Mouse (Mus musculus): ENCODE data around the gene Slc6a19.
A peak's percentile ranks its signal among the peaks of the same experiment; 100 is the strongest.
"Not testable (repeated sequence)": the region's sequence is repeated elsewhere in the genome, so short reads cannot be mapped to it uniquely, and the experiment has no call there.

Slc6a19 gene

DNA sequence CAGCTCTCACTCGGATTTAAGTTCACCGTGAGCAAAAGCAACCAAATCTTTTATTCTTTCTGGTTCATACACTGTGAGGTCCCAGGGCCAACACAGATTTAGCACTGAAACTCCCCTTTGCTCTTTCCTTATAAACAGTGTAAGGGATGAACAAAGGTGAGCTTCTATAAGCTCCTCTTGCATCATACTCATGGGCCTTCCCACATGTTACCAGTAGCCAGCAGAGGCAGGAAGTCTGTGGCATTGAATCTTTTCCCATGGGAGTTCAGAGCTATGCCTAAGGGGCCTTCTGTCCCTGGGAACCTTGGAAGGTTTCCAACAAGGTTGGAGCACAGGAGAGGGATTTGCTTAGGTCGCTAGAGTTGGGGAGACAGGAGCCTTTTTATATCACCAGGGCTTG, 7.6 kb upstream of the Slc6a19 start:
- DNase-seq (ENCODE audit: low spot score) = no peak

- DNase-seq (ENCODE audit: low spot score) = no peak
These were observed 7.1 kb upstream of the Slc6a19 start for GRCm38 (mm10) chr13:73711803-73712202.

GRCm38 (mm10) chr13:73711221-73711620, 6.6 kb upstream of the Slc6a19 start:
- DNase-seq (ENCODE audit: low spot score) = no peak

- DNase-seq (ENCODE audit: low spot score) = no peak
These were observed 4.8 kb upstream of the Slc6a19 start for GRCm38 (mm10) chr13:73709491-73709890.

DNA sequence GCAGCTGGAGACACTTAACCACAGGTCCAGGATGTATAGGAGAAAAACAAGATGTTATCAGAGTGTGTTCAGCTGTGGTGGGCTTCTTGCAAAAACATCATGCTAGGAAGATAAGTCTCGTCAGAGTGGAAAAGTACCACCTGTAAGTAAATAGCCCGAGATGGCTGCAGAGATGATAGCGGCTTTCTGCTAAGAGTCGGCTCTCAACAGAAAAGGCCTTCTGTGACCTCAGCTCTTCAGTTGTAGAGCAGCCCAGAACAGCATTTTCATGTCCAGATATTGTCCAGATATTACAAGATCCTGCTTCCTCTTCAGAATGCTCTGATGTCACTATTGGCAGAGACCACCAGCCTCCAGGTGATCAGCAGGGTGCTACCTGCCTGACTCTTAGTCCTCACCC, 1.2 kb downstream of the Slc6a19 start:
- DNase-seq (ENCODE audit: low spot score) = not testable (repeated sequence)

- DNase-seq (ENCODE audit: low spot score) = no peak
These were observed 1.9 kb downstream of the Slc6a19 start for GRCm38 (mm10) chr13:73702776-73703175.

- DNase-seq (ENCODE audit: low spot score) = no peak
These were observed 3.3 kb downstream of the Slc6a19 start for GRCm38 (mm10) chr13:73701161-73701883.

- no peak for DNase-seq (ENCODE audit: low spot score)
These were observed 4.1 kb downstream of the Slc6a19 start for GRCm38 (mm10) chr13:73700554-73700953.

DNA sequence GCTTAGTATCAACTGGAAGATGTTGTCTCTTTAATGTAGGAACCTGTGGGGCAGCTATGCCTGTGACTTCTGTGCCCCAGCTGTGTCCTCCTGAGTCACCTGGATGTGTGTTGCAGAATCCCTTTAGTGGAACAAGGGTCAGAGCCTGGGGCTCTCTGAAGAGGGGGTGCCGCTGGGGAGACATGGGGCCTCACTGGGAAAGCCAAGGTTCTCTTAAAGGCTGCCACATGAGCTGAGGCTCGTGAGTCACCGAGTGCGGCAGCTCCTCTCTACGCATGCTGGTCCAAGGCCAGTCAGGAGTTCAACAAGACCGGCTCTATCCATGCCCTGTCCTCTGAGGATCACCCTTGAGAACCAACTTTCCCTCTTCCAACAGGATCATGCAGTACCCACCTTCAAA, 5.0 kb downstream of the Slc6a19 start:
- no peak for DNase-seq (ENCODE audit: low spot score)

GRCm38 (mm10) chr13:73696529-73696928, 8.1 kb downstream of the Slc6a19 start:
- no peak for DNase-seq (ENCODE audit: low spot score)

- DNase-seq (ENCODE audit: low spot score) = no peak
These were observed 9.7 kb downstream of the Slc6a19 start for GRCm38 (mm10) chr13:73694972-73695371.

GRCm38 (mm10) chr13:73693333-73693732, 11.3 kb downstream of the Slc6a19 start:
- DNase-seq (ENCODE audit: low spot score) = no peak

DNA sequence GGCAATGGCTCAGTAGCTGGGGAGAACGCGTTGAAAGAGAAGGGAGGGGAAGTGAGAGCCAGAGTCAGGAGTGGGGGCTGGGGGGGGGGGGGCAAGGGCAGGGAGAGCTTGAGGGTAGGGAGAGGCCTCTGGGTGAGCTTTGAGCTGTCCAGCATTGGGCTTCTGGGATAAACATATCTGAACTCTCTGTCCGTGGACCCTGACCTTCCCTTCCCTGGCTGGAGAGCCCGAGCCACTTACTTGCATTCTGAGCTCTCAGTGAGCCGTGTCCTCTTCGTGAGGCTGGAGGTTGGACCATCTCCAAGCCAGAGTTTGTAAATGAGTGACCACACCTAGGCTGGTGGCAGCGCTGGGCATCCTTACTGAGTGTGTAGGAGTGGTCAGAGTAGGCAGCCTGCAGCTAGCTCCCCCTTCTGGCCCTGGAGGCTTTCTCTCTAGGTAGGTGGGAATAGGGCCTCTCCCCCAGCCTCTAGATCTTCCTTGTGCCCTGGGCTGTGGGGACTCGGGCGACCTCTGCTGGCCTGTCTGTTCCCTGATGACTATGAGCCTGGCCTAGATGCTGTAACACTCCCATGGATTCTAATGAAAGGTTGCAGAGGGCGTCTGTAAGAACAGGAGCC, 12.3 kb downstream of the Slc6a19 start:
- peak; percentile 73 for DNase-seq (ENCODE audit: low spot score)

DNA sequence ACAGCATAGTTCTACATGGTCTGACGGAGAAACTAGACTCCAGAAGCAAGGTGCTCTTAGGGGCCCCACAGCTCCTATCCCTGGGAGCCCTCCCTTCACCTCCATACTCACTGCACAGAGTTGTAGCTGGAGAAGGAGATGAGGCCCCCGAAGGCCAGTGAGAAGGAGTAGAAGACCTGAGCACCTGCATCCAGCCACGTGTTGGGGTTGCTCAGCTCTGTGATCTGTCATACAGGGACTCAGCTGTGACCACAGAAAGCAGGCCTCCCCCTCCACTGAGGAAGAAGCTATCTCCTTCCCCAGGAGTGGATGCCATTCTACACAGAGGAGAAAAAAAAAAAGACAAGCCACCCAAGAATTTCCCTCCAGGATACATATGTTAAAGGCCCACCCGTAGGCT, 15.7 kb downstream of the Slc6a19 start:
- no peak for DNase-seq (ENCODE audit: low spot score)

DNA sequence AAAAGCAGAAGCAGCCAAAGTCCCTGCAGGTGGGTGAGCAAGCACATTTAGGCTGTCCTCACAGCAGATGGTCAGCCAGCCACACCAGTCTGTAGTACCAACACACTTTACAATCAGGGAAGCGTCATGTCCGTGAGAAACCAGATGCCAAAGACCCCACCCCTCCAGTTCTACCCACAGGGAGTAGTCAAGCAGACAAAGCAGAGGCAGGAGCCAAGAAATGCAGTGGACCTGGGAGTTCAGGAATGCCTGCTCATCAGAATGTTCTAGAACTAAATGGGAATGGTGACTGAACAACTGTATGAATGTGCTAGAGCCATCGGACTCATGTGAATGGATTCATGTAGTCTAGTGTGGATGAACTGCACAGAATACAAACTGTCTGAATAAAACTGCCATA, 17.1 kb downstream of the Slc6a19 start:
- no peak for DNase-seq (ENCODE audit: low spot score)

DNA sequence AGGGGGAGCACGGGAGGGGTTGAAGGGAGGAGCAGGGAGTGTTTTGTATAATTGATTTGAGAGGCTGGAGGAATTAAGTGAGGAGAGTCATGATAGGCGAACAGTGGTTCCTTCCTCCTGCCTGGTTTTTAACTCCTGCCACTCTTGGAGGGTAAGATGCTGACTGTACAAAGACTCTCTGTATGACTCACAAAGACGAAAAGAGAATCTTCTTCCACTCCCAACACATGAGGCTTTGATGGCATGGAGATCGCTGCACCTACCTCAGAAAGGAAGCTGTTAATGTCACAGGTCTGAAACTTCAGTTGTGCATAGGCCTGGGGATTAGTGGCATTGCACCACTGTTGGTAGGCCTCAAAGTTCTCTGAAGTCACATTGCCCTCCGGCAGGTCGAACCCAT, 19.2 kb downstream of the Slc6a19 start:
- no peak for DNase-seq (ENCODE audit: low spot score)

DNA sequence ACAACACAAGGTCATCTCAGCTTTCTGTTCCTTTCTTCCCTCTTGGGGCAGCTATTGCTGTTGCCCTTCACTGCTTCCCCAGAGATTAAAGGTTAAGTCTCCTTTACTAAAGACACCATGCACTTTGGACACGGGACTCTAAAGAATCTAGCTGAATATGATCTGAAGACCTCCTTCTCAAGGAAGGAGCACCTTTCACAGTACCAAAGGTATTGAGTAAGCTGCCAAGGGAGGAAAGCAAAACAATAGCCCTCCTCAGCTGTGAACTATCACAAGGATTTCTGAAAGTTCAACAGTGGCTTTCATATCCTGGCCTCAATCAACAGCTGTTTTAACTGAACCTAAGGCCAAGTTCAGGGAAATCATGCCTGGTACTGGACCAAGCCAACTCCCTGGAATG, 20.3 kb downstream of the Slc6a19 start:
- DNase-seq (ENCODE audit: low spot score) = no peak

DNA sequence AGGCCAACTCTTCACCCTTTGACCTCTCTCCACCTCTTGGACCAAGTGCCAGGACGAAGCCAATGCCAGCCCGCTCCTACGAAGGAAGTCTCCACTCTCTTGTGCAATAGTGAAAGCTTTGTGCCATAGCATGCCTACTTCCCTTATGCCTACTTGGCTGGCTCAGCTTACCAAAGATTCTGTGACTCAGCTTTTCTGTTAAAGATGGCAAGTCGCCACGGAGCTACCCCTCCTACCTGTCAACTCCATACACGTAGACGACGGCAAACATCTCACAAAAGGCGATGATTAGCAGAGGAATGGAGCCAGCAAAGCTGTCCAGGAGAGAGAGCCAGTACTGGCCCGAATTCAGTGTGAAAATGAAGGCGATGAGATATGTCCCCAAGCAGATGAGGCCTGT, 21.0 kb downstream of the Slc6a19 start:
- DNase-seq (ENCODE audit: low spot score) = peak; percentile 11

DNA sequence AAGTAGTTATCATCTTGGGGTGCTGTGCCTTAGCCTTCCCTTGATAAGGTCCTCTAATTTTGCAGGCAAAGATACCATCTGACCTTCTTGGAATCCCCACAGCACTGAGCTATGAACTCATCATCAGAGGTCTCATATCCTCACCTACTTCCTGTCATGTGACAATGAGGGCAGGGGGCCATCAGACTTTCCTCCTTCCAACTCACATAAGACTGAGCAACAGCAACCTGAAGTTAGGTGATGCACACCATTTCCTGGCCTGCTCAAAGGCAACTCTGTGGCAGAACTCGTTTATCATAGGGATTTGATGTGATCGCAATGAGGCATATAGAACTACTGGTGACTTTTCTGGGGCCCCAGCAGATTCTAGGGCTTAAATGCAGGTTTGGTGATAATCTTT, 22.4 kb downstream of the Slc6a19 start:
- no peak for DNase-seq (ENCODE audit: low spot score)

DNA sequence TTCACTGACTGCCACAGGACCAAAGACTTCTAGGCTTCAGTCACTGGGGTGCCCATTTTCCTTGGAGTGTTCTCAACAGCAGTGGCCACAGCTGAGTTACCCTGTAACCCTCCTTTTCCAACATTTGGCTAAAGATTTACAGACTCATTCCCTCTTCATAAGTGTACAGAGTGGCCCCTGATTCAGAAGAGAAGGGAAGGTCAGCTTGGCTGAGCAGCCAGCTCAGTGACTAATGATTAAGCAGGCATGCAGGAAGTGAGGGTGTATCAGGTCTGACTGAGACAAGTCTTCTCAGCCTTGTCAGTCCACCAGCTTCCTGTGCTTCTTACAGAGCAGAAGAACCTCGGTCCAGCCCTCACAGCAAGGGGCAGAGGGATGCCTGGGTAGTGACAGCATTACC, 24.3 kb downstream of the Slc6a19 start:
- no peak for DNase-seq (ENCODE audit: low spot score)

DNA sequence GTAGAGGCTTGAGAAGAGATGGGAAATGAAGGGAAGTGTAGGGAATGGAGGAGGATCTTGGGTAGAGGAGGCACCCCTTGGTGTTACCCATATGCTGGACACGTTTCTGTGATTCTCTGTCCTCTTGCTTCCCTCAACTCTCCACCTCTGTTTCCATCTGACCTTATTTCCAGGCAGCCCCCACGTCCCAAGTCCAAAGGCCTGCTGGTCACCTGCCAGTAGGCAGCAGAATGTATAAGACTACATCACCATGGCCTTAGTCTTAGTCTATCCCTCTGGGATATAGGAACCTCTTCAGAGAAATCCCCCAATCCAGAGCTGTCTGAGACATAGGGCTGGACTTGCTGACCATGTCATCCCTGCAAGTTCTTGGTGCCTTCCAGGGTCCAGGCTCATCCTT, 25.4 kb downstream of the Slc6a19 start:
- DNase-seq (ENCODE audit: low spot score) = no peak

DNA sequence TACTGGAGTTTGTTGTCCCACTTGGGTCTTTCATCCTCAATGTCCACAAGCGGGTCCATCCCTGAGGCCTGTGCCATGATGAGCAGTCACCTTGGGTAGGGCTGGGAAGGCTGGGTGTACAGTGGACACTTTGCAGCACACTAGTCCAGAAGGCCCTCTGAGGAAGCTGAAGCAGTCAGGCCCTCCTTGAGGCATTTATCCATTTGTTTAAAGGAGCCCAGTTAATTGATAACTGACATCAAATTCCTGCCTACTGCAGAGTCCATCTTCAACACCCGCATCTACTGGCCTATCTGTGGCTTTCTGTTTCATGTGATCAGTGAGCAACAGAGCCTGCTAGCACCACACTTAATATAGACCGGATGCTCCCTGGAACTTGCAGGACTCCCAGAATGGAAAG, 26.8 kb downstream of the Slc6a19 start, which contains the start of gene Slc6a18:
TSS of gene Slc6a18 (minus strand) at position 171 of the 400 bp plus-strand sequence.
- no peak for DNase-seq (ENCODE audit: low spot score)

DNA sequence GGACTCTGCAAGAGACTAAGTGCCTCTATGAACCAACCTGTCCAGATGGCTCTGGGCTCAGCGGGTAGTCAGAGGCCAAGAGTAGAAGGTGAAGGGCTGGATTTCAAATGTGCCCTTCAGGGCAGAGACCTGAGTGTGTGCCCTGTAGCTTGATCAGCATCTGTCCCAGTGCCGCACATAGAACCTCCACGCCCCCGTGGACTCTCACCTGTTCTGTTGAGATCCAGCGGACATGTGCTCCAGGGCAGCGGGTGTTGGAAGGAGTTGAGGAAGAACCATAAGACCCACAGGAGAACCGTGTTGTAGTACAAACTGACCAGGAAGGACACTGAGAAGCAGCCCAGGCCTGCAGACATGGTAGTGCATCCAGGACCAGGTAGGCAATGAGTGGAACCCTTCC, 29.5 kb downstream of the Slc6a19 start:
- DNase-seq (ENCODE audit: low spot score) = no peak

GRCm38 (mm10) chr13:73660163-73660695, 44.4 kb downstream of the Slc6a19 start:
- no peak for DNase-seq (ENCODE audit: low spot score)
